Mouse (Mus musculus) heart, adult 11 months (tissue): ENCODE data around the gene Xrra1.

Experiments
- DNase-seq: peaks from one replicate; pipeline ENCODE4 v3.0.0; 2022

Xrra1 gene

DNA sequence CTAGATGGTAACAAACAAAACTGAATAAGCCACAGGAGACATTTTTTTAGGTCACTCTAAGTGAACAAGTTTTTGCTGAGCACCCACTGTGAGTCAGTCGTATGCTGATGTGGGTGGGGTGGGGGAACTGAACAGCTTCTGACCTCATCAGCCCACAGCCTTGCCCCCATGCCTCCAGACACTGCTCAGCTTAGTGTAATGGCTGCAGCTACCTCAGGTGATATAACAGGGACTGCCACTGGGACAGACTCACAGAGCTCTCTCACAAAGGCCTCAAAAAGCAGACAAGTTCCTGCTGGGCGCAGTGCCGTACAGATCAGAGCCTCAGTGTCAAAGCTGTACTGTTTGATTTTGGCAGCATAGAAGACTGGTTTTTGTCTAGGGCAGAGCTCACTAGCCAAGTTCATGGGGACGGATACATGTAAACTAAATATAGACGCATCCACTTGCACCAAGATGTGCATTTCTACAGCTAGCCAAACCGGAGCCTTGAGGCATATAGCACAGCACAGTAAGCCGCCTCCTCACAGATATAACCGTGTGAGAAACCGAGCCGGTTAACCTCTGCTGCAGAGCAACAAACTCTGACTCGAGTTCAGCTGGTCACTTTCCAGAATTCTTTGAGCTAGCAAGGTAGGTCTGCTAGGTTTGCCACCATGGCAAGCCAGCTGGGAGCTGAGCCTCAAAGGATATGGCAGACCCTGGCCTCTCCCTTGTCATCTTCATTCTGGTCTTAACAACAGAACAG is 44.2 kb downstream of the Xrra1 start:
- no peak for DNase-seq

DNA sequence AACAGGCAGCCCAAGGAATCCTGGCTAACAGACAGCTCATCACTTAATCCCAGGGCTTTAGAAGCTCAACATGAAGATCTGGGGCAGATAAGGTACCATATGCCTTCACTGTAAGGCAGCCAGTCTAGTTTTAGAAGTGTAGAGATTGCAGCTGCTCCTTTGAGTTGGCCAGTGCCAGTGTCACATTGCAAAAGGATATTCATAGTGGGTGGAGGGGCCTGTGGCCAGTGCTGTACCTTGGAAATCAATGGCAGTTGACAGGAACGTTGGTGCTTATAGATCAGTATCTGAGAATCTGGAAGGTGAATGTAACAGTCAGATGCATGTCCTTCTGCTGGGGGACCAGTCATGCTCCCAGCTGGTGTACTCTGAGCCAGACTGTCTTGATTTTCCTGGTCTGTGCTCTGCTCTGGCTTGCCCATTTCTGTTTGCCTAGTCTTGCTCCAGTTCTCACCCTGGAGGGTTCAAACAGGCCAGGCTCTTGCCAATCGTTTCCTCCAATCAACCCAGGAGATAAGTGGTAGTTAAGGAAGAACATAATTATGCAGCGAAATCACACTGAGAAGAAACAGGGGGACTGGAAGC is 45.6 kb downstream of the Xrra1 start:
- DNase-seq = no peak

DNA sequence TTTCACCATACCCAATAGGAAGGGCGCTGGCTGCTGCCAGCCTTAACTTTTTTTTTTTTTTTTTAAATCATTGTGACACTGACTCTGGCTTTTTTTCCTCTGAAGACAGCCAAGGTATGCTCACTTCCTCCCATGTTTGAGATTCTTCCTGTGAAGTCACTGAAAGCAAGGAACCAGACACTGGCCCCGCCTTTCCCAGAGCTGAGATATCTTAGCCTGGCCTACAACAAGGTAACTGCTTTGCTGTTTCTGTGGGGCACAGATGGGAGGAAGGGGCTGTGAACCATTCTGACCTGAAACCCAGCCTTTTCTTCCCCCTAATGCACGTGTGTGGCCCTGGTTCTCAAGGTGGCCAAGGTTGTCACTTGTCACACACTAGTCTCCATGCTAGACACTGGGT is 47.4 kb downstream of the Xrra1 start:
- no peak for DNase-seq

DNA sequence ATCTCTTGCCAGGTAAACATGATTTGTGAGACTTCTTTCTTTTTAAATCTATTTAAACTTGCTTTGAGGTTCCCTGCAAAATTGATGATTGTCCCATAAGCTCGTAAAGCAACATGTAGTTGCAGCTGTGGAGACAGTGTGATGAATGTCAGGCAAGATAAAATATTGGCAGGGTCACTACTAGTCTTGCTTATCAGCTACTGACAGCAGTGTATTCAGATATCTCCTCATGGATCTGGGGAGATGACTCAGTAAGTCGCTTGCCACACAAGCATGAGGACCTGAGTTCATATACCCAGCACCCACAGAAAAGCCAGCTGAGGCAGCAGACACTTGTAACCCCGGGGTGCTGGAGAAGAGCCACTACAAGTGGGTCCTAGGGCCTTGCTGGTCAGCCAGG is 48.5 kb downstream of the Xrra1 start:
- no peak for DNase-seq

DNA sequence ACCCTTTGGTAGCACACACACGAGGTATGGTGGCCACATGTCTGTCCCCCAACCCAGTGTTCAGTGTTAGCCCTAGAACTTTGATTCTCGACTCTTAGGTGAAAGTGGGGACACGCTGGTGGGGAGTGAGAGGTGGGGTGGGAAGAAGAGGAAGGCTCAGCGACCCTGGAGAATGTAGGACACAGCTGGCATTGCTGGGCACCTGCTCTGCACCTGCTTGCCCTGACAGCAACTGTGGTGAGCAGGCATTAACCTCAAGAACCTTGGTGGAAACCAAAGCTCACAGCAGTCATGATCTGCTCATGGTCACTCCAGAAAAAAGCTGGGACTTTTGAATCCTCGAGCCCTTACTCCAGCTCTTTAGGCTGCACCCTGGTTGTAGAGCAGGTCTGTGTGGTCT is 52.1 kb downstream of the Xrra1 start:
- no peak for DNase-seq

DNA sequence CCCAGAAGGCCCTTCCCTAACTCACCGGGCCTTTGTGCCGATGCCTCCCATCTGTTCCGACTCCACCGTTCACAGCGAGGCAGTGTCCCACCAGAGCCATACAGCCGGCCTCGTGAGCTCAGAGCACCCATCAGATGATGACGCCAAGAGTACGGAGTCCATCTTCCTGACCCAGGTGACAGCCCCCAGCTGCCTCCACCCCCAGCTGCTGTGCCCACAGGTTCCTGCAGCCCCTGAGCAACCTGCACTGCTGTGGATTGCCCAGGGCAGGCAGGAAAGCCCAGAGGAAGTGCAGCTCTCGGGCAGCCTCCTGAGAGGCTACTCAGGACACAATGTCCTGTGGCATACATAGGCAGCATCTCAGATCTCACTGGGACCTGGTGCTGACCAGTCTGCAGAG is 55.4 kb downstream of the Xrra1 start:
- no peak for DNase-seq

DNA sequence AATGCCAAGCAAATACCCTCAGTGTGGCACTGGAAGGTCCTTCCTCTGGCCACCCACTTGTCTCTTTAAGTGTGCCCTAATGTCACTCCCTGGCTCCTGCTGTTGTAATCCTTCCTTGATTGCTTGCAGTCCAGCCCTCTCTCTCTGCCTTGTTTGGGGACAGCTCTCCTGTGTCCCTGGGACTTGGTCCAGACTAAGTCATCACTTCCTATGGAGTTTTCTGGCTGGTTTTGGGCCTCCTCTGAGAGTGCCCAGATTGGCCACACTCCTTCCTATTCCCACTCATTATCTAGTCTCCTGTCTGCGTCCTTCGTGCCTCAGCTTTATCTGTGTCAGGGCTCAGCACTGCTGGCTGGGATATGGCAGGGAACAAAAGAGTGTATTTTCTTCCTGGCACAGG is 56.6 kb downstream of the Xrra1 start:
- DNase-seq = no peak

DNA sequence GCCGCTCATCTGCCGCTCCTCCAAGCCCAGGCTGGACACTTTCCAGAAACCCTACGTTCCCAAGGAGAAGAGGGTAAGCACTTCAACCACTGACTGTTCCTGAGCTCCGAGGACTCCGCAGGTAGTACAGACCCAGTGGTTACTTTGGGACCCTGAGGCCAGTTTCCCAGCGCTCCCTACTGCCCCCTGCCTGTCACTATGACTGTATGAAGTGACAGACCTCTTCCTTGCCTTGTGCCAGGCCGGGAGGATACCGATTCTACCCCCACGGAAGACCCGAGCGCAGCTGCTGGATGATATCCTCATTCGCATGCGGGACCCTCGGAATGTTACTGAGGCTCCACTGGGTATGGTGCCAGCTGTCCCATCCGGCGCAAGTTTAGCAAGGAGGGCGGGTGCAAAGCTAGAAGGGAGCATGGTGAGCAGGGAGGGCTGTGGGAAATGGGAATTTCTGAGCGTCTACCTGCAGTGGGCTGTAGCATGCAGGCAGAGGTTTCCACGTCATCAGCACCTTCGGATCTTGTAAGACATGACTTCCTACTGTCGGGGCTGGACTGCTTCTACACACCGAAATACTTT is 57.9 kb downstream of the Xrra1 start:
- peak; percentile 93 for DNase-seq

DNA sequence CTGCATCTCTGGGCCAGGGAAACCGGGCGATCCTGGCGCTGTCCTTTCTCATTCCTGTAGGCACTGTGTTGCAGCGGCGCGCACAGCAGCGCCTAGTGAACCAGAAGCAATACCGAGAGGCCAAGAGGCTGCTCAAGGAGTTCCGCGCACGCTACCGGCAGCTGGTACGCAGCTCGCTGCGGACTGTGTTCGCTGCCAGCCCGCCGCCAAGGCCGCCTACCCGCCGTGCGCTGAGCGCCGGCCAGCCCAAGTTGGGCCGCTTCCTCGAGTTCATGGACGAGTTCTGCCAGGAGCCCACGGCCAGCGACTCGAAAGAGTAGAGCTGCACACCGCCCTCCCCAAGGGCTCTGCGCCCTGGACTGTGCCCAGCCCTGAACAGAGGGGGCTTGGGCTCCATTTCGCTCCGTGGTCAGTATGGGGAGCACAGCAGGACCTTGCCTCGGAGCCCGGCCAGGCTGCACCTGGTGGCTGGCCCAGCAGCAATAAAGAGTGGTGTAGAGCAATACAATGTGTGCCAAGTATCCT is 58.5 kb downstream of the Xrra1 start:
- DNase-seq = no peak

DNA sequence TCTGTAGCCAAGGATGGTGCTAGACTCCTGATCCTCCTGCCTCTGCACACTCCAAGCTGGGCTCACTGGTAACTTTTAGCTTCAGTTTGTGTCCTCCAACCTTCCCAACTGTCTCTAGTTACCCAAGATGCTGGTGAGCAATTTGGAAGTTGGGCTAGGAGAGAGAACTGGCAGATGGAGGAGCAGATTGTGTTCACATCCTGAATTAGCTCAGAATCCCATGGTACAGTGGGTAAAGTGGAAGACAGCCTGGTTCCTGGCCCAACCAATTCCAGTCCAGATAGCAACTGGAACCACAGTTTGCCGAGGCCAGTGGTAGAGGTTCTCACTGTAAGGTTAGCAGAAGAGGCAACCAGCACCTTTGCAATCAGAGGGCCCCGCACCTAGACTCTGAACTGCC is 60.2 kb downstream of the Xrra1 start:
- no peak for DNase-seq

DNA sequence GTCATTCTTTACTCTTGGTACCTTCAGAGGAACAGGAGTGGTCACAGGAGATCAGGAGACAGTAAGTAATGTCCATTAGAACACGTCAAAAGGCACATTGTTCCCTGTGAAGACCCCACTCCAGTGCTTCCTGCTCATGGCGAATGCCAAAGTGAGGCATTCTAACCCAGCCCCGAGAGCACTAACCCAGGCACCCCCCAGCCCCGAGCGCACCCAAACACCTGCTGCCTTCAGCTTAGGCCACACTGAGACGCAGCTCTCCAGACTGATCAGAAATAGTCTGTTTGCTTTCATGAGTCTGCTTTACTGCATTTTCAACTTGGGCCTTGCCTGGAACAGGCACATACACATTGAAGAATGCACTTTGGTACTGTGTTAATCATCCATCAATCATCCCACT is 61.1 kb downstream of the Xrra1 start:
- DNase-seq = no peak

DNA sequence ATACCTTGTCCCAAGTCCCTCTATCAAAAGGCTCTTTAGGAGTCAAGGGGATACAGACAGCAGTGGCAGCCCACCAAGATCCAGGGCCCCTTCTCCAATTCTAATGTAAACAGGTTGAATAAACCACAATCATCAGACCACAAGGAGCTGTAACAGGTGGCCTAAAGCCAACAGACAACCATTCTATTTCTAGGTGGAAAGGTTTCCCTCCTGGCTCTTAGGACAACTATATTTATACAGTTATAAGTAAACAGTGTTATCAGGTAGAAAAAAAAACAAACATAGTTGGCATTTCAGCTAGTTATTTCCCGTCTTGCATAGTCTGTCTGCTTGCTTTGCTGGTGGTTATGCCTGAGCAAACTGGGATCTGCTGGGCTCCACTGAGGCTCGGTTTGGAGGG is 61.5 kb downstream of the Xrra1 start:
- no peak for DNase-seq

DNA sequence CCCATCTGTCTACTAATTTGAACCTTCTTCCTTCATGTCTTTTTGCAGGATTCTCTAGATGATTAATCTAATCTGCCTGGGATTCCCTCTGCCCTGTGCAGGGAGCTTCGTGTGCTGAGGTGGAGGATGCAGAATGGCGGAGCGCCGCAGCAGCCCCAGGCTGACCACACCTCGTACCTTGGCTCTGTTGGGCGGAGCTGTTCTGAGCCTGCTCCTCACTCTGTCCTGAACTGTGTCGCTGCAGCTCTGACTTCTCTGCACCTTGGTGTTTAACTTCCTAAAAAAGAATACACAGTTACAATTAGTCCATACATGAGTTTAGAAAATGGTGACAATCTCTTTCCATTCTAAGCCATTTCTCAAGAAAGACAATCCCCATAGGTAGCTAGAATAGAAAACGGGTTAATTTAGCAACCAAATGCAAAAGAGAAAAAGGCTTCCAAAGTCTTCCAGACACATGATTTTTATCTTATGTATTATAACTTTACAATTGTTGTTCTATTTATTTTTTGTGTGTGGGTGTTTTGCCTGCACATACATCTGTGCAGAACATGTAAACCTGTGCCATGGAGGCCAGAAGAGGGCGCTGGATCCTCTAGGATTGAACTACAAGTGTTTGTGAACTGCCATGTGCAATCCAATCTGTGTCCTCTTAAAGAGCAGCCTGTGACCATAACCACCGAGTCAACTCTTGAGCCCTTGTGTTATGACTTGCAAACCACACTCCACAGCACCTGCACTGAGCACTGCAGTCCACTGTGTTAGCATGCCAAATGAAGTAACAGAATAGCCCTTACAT is 68.2 kb downstream of the Xrra1 start:
- DNase-seq = peak; percentile 91

DNA sequence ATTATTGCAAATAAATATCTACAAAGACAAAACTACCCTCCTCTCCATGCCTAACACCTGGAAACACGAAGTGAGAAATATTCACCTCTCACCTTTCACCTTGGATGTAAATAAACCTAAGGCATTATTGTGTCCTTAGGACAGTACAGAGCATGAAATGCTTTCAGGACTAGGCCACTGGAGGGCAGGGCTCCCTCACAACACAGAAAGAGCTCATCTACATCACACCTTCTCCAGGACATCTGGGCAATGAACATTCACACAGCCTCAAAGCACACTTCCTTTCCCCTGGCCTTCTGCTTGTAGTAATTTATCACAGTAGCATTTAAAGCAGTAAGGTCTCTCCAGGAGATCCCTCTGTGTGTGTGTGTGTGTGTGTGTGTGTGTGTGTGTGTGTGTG is 76.8 kb downstream of the Xrra1 start:
- DNase-seq = peak; percentile 72

DNA sequence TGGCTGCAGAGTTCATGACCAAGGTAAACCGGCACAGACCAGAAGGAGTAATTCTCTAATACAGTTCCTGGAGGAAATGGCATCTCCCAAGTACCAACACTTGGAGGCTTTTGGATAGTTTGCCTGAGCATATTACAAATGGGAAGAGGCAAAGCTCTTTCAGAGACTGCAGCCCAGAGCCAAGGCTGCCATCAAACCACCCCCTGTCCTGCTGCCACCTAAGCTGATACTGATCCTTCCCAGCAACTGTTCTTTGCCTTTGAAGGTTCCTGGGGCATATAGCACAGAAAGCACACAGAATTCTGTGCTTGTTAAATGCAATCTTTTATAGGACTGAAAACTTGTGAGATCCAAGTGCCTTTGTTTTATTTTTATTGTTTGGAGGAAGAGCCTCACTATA is 81.8 kb downstream of the Xrra1 start:
- no peak for DNase-seq

DNA sequence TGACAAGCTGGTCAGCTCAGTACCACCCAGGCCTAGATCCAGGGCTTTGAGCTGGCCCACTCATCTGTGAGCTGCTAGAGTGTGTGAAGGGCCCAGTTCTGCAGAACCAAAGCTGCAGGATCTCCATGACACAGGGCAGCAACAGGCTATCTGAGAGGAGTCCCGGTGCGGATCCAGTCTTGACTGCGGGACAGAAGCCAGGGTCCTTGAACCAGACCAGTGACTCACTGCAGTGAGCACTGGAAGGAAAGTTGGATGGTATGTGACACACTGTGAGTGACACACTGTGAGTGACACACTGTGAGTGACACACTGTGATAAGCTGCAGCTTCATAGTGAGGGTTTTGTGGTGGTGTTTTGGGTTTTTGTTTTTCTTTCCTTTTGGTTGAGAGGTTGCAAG is 85.6 kb downstream of the Xrra1 start:
- peak; percentile 82 for DNase-seq

DNA sequence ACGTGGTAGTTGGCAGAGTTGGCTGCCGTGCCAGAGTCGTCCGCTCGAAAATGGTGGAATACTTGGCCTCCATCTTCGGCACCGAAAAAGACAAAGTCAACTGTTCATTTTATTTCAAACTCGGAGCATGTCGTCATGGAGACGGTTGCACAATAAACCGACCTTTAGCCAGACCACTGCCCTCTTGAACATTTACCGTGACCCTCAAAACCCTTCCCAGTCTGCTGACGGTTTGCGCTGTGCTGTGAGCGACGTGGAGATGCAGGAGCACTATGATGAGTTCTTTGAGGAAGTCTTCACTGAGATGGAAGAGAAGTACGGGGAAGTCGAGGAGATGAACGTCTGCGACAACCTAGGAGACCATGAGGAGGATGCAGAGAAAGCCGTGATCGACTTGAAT is 86.1 kb downstream of the Xrra1 start:
- DNase-seq = peak; percentile 81

DNA sequence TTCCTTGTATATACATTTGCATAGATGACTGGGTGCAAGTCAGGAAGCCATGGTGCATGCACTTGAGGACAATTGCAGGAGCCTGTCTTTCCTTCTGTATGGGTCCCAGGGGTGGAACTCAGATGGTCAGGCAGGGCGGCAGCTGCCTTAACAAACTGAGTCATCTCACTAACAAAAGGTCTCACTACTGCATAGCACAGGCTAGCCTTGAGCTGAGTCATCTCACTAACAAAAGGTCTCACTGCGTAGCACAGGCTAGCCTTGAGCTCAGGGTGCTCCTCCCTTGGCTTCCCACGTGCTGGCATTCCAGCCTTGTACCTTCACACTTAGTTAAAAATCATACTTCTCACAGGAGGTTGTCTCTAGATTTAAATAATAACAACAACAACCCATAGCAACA is 87.0 kb downstream of the Xrra1 start:
- DNase-seq = no peak

DNA sequence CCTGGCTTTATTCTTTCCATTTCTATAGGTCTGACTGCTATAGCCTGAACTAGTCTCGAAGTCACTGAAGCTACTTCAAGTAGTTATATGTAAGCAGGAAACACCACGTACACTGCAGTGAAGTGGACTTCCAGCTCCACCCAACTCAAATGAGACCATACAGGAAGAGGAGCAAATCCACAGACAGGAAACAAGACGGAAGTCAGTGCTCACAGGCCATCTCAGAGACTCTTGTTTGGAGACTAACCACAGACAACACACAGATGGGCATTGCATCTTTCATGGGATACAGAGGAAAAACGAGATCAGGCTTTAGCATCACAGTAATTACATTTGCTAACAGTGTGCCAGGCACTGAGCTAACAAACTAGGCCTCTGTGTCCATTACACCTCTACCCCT is 87.4 kb downstream of the Xrra1 start:
- DNase-seq = peak; percentile 90

DNA sequence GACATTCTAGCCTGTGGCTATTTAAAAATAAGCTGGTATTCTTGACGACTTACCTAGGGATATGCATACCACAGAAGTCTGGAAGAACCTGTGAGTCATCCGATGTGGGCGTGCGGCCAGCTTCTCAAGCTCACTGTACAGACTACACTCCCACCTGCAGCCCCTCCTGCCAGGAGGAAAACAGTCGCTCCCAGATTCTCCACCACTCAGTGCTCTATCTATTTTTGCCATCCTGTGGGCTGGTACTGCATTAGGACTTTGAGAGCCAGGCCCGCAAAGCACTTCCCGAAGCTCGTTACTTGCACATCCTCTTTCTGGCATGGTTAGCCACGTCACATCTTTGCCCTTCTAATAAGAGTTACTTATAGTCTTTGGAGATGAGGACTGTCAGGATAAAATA is 88.4 kb downstream of the Xrra1 start:
- DNase-seq = peak; percentile 93

DNA sequence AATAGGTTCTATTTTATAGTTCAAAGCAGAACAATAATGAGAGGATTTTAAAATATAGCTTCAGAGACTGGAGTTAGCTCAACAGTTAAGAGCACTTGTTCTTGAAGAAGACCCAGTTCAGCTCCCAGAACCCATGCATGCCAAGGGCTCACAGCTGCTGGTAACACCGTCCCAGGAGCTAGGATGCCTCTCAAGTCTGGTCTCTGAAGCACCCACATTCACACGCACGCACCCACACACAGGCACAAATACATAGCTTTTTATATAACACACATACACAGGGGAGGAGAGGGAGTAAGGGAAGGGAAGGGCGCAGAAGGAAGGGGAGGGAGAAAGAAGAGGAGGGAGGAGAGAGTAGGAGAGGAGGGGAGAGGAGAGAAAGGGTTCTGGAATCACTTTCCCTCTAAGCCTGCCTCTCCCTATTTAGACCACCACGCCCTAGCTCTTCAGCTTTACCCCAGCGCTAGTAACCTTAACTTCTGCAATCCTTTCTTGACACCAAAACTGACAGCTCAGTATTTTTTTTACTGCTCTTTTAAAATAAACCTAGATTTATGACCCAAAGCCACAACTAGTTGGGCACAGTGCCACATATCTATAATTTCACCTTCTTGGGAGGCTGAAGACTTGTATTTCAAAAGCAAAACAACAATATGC is 94.7 kb downstream of the Xrra1 start:
- DNase-seq = no peak

DNA sequence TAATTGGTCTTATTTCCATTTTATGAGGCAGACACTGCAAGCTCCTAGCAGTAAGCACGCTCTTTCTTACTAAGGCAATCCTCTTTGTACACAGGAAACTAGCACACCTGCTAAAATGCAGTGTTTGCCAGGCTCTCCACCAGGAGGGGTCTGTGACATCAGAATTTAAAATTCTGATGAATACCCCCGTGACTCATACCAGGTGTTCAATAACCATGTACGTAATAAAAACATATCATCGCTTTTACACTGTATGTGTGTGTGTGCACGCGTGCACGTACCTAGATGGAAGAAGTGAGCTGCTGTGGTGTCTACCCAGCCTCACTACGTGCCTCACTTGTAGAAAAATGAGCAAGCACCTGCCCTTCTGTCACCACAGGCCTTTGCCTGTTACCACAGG is 95.3 kb downstream of the Xrra1 start:
- no peak for DNase-seq

DNA sequence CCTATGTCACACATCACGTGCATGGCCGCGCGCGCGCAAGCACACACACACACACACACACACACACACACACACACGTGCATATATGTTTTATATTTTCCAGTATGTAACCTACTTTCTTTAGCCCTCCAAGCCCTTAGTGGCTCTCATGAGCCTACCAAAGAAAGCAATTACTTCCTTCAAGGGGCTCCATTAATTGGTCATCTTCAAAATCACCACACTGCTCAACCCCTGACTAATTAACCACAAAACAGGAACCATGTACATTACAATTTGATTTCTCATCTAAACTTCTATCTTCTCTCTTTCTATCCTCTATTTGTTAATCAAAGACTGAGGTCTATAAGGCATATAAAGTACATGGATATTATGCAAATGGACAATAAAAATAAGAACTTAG is 97.2 kb downstream of the Xrra1 start:
- DNase-seq = peak; percentile 31
